Mouse (Mus musculus) lung, embryonic 14.5 days (tissue): ENCODE results near the gene Tent4a. TPM values are rescaled to one million over a fixed set of nuclear protein-coding genes. Genes with fewer than 3 reads are reported as not detected.

Experiments
- ATAC-seq: fragments of 200-750 bp; cut with Nextera tagmentation; 2 replicates; pipeline ENCODE4 v1.8.0; 2017; ENCODE audit warnings: mild to moderate bottlenecking, moderate TSS enrichment, moderate library complexity; ENCODE audit not compliant: insufficient read depth
- DNase-seq: peaks from one replicate; pipeline ENCODE4 v3.0.0-alpha.2; 2015
- H3K27ac ChIP-seq: fragments of 300-500 bp; sonication (generic); 2 replicates; pipeline ENCODE4 v1.5.1; 2014; ENCODE audit warnings: low read depth, mild to moderate bottlenecking, moderate library complexity
- H3K27me3 ChIP-seq: fragments of 300-500 bp; sonication (generic); 2 replicates; pipeline ENCODE4 v1.6.1; 2014; ENCODE audit warnings: low read length, control low read depth; ENCODE audit not compliant: insufficient read depth
- H3K36me3 ChIP-seq: fragments of 300-500 bp; sonication (generic); 2 replicates; pipeline ENCODE4 v1.6.1; 2014; ENCODE audit warnings: control low read depth; ENCODE audit not compliant: insufficient read depth
- H3K4me1 ChIP-seq: fragments of 300-500 bp; sonication (generic); 2 replicates; pipeline ENCODE4 v1.6.1; 2014; ENCODE audit warnings: antibody characterized with exemption, control low read depth; ENCODE audit not compliant: insufficient read depth
- H3K4me2 ChIP-seq: fragments of 300-500 bp; sonication (generic); 2 replicates; pipeline ENCODE4 v1.6.1; 2014; ENCODE audit warnings: mild to moderate bottlenecking
- H3K4me3 ChIP-seq: fragments of 300-500 bp; sonication (generic); 2 replicates; pipeline ENCODE4 v1.5.1; 2014; ENCODE audit warnings: low read depth, low read length
- H3K9ac ChIP-seq: fragments of 300-500 bp; sonication (generic); 2 replicates; pipeline ENCODE4 v1.6.1; 2014
- H3K9me3 ChIP-seq: fragments of 300-500 bp; sonication (generic); 2 replicates; pipeline ENCODE4 v1.6.1; 2016; ENCODE audit warnings: low read depth, low read length, control low read depth
- CTCF ChIP-seq: IDR thresholded peaks from 2 replicates; pipeline ENCODE4 v1.5.1; 2016; ENCODE audit warnings: antibody characterized with exemption, low read depth
- WGBS: fragments of 180-500 bp; shearing (Covaris S2); extraction: QIAGEN DNeasy Blood & Tissue Kit; methylation state at CpG from one replicate; pipeline ENCODE4 v1.1.7; 2014; 5-methylcytosine and 5-hydroxymethylcytosine counted together
- polyA plus RNA-seq: library from polyadenylated mRNA; unstranded; fragments of >200 nt; fragmentation: Nextera tagmentation; extraction: Ambion mirVana; gene quantifications from 2 replicates; pipeline ENCODE4 v1.2.1, GENCODE M21; 2014

Tent4a gene
- polyA plus RNA-seq, 1 experiment from 2014 or later = 8.9 TPM

GRCm38 (mm10) chr13:69536021-69536420 is 1.6 kb upstream of the Tent4a start:
- Histone ChIP-seq H3K4me3 (peak overlapping the region; percentile 95; the same call in 1 of the 2 replicates), H3K9me3 (no peaks in the 10 kb centered on the region), H3K4me1 (peaks cover 13% of the 10 kb centered on the region), H3K27me3 (no peaks in the 10 kb centered on the region), H3K36me3 (no peaks in the 10 kb centered on the region), H3K27ac (no peak overlapping the region), H3K9ac (peak overlapping the region; percentile 87), H3K4me2 (peak overlapping the region; percentile 96)
- DNase-seq (no peak), ATAC-seq (no peak)
- no peak for TF ChIP-seq CTCF
- WGBS = 79% methylated on average over 4 of the region's 4 CpGs

- DNase-seq (peak; percentile 98), ATAC-seq (peak; percentile 93)
- peak overlapping the region; percentile 96 for H3K4me2 ChIP-seq
- peaks cover 16% of the 10 kb centered on the region for H3K4me1 ChIP-seq
- peak overlapping the region; percentile 87 for H3K9ac ChIP-seq
- WGBS = under 1% methylated on average over 77 of the region's 86 CpGs
- TF ChIP-seq CTCF = no peak
- no peaks in the 10 kb centered on the region for H3K27me3 ChIP-seq
- H3K27ac ChIP-seq = peak overlapping the region; percentile 95
- H3K9me3 ChIP-seq = no peaks in the 10 kb centered on the region
- H3K36me3 ChIP-seq = peaks cover 7% of the 10 kb centered on the region
- peak overlapping the region; percentile 95 for H3K4me3 ChIP-seq
These were observed 486 bp upstream of the Tent4a start for GRCm38 (mm10) chr13:69534654-69535551.

- Histone ChIP-seq H3K4me1 (peaks cover 16% of the 10 kb centered on the region), H3K4me3 (peak within 1 kb of the TSS; percentile 95), H3K27ac (peak within 1 kb of the TSS; percentile 87), H3K9me3 (no peaks in the 10 kb centered on the region), H3K4me2 (peak within 1 kb of the TSS; percentile 96), H3K27me3 (no peaks in the 10 kb centered on the region), H3K9ac (peak within 1 kb of the TSS; percentile 87), H3K36me3 (peaks cover 12% of the 10 kb centered on the region)
- ATAC-seq = peak; percentile 25; the same call in 1 of the 2 replicates
- under 1% methylated on average over 127 of the region's 155 CpGs for WGBS
- DNase-seq = peak; percentile 67
- TF ChIP-seq CTCF = no peak
These were observed 748 bp downstream of the Tent4a start, which contains the start of gene Nsun2 for GRCm38 (mm10) chr13:69533405-69534333. Nsun2 (plus strand) TSS chr13:69533746.

DNA sequence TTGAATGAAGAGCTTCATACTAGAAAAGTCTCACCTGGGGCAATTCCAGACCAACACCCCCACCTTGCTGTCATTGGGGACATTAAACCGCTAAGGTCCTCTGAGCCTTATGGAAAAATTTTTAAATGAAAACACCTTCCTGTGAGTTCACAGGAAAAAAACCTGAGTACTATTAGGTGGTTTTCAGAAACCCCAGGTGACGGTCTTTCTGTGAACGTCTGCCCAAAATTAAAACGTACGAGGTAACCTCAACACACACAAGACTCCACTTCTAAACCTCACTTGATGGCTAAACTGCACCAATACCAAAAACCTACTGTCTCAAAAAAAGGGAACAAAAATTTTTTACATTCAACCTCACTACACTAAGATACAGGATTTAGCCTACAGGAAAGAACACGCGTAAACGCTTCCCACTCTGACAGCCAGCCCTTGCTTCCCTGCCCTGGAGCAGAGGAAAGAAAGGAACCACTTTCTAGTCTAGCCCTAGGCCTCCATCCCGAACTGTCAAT is 1.5 kb downstream of the Tent4a start:
- H3K27ac ChIP-seq = peak overlapping the region; percentile 46; the same call in 1 of the 2 replicates
- peak overlapping the region; percentile 87 for H3K9ac ChIP-seq
- H3K4me3 ChIP-seq = peak overlapping the region; percentile 95
- DNase-seq = no peak
- no peak for TF ChIP-seq CTCF
- peaks cover 14% of the 10 kb centered on the region for H3K36me3 ChIP-seq
- no peaks in the 10 kb centered on the region for H3K27me3 ChIP-seq
- H3K4me1 ChIP-seq = peaks cover 16% of the 10 kb centered on the region
- no peaks in the 10 kb centered on the region for H3K9me3 ChIP-seq
- ATAC-seq = no peak
- peak overlapping the region; percentile 96 for H3K4me2 ChIP-seq
- WGBS = under 1% methylated on average over 9 of the region's 9 CpGs

DNA sequence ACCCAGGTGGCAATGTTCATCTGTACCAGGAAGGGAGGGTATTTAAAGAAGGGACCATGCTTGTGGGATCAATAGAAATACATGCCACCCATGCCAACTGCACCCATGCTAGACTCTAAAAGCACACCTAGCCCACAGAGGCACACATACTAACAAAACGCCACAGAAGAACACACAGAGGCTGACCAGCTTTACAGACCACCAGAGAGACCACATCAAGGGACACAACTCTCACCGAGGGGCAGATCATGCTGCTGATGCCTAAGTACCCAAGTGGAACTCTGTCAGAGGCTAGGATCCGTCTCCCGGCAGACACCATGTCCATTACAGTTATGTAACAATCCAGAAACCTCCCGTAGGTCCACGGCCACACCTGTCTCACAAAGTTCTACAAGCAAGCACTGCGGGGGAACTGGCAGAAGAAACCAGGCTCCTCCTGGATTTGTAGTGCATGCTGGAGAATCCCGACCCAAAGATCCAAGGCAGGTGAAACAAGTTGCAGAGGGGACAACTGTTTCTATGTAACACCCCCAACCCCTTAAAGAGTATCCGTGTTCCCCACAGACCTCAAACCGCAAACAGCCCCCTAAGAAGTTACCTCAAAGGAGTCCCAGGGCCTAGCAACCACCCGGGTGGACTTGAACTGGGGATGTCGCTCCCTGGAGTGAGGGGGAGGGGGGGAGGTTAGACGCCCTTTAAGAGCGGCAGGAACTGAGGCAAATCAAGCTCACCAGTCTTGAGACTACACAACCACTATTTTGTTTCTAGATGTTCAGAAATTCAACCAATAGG is 2.1 kb downstream of the Tent4a start:
- Histone ChIP-seq H3K27ac (no peak overlapping the region), H3K4me2 (peak overlapping the region; percentile 96), H3K36me3 (peaks cover 14% of the 10 kb centered on the region), H3K4me1 (peaks cover 16% of the 10 kb centered on the region), H3K9me3 (no peaks in the 10 kb centered on the region), H3K9ac (peak overlapping the region; percentile 87), H3K4me3 (peak overlapping the region; percentile 95), H3K27me3 (no peaks in the 10 kb centered on the region)
- 13% methylated on average over 14 of the region's 14 CpGs for WGBS
- DNase-seq (no peak), ATAC-seq (no peak)
- no peak for TF ChIP-seq CTCF

DNA sequence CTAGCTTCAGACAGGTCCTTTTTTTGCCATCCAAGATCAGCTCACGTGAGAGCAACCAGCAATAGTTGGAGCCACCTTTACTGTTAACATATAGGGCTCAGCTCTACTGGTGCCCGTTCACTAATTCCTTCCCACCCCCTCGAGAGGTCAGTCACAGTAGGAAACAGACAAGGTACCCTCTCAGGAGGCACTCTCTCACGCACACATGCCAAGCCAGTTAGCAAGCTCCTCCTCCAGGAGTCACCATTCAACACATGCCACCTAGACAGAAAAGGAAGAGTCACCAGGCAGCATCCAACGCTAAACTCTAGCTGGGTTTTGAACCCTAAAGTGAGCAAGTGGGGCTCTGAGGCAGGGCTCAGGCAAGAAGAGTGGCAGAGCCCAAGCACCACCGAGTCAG is 3.0 kb downstream of the Tent4a start:
- no peak for DNase-seq
- peak overlapping the region; percentile 87 for H3K9ac ChIP-seq
- H3K36me3 ChIP-seq = peaks cover 14% of the 10 kb centered on the region
- WGBS = 40% methylated on average over 6 of the region's 6 CpGs
- no peaks in the 10 kb centered on the region for H3K9me3 ChIP-seq
- H3K4me2 ChIP-seq = peak overlapping the region; percentile 96
- TF ChIP-seq CTCF = no peak
- no peak for ATAC-seq
- peak overlapping the region; percentile 95 for H3K4me3 ChIP-seq
- peaks cover 16% of the 10 kb centered on the region for H3K4me1 ChIP-seq
- no peak overlapping the region for H3K27ac ChIP-seq
- no peaks in the 10 kb centered on the region for H3K27me3 ChIP-seq
